Mouse (Mus musculus) erythroblast, adult 5-6 weeks (primary cell): ENCODE data around the gene Gad1. TPM values are rescaled to one million over a fixed set of nuclear protein-coding genes. Genes with fewer than 3 reads are reported as not detected.

Experiments
- ATAC-seq: replicated peaks from 2 replicates; pipeline ENCODE4 v1.8.0; 2016; ENCODE audit warnings: moderate number of reproducible peaks, mild to moderate bottlenecking, moderate TSS enrichment, inconsistent platforms; ENCODE audit not compliant: poor library complexity, low FRiP score, severe bottlenecking
- total RNA-seq, 2 experiments: library from RNA; stranded (forward) in 1 of 2; stranded (reverse) in 1 of 2; fragments of 150-400 nt in 1 of 2; fragments of 200-764, 138-1000 nt in 1 of 2; gene quantifications; 2 replicates each; pipeline versions ENCODE4 v1.2.3 to v1.2.4; 2015 to 2017; ENCODE audit warnings: low replicate concordance in 2 of 2

The Gad1 gene
- total RNA-seq, 2 experiments from 2014 or later = not detected

DNA sequence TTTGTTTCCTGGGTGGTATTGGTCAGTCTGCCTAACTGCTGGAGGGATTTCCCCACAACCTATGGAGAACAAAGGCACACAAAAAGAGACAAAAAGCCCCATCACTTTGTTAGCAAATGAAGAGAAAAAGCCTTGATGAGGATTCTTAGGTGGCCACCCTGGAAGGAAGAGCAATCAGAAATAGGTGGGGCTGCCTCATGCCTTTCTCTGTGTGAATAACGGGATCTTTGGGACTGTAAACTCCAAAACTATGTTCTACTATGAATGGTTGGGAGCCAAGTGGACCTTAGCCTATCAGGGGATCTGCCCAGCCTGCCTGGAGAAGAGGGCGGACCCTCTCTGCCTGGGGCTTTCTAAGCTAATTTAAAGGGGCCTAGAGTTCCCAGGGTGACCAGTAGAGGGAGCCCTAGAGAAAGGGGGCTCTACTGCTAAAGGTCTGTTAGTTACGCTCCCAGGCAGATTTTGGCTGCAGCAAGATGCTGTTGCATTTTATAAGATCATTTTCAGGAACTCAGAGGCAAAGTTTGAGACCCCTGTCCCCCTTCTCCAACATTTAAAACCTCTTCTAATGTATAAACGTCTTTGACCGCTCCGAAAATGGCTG is 66.5 kb downstream of the Gad1 start:
- ATAC-seq = no peak

DNA sequence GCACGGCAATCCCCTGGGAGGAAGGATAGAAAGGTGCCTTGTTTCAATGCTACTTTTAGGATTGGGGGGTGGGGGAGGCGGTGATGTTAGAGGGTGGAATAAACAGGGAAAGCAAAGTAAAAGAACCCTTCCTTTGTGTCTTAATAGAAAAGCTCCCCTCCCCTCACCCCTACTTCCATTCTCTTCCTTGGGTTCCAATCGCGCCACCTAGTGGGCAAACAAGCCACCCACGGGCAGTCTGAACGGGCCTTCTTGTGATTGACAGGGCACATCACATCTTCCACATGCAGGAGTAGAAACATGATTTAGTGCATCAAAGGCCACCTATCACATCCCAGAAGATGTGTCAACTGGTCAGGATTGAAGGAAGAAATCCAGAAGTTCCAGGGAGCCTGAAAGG is 67.4 kb downstream of the Gad1 start:
- no peak for ATAC-seq

- ATAC-seq = no peak
Measured at GRCm38 (mm10) chr2:70622244-70622643, 69.4 kb downstream of the Gad1 start.

DNA sequence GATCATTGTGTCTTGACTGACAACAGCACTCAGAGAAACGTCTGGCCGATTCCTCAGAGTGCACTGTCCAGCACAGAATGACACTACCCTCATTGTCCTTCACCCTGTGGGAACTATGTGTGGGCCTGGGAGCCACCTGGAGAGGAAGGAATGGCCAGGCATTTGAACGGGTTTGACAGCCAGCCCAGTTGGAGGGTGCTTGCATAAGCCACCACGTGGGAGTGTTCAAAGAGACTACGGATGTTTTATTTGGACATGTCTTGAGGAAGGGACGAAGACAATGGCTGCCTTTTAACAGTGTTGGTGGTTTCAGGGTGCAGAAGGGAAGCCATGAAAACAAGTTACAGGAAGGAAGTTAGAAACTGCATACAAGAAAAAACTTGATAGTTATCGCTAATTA is 72.9 kb downstream of the Gad1 start:
- ATAC-seq = no peak

GRCm38 (mm10) chr2:70628397-70628796 is 75.5 kb downstream of the Gad1 start:
- no peak for ATAC-seq

- no peak for ATAC-seq
Measured at GRCm38 (mm10) chr2:70629339-70629761, 76.5 kb downstream of the Gad1 start.

DNA sequence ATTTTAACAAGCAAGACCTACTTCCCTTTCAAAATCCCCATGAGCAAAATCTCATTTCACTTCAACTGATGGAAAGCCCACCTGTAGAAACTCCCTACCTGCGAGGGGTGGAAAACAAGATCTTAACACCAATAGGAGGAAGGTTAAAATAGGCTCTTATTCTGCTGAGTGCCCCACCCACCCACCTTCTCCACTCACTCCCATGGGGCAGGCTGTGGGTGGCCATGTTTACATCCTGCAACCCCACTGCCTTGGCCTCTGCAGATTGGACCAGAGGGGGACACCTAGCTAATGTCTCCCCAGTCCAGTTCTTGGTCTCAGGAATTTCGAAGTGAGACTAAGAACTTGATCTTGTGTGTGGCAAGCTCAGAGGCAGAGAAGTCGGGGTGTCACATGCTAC is 77.0 kb downstream of the Gad1 start:
- no peak for ATAC-seq

- ATAC-seq = no peak
Measured at GRCm38 (mm10) chr2:70631321-70631720, 78.4 kb downstream of the Gad1 start.

- ATAC-seq = no peak
Measured at GRCm38 (mm10) chr2:70632412-70632811, 79.5 kb downstream of the Gad1 start.

GRCm38 (mm10) chr2:70634028-70634690 is 81.3 kb downstream of the Gad1 start:
- ATAC-seq = no peak

DNA sequence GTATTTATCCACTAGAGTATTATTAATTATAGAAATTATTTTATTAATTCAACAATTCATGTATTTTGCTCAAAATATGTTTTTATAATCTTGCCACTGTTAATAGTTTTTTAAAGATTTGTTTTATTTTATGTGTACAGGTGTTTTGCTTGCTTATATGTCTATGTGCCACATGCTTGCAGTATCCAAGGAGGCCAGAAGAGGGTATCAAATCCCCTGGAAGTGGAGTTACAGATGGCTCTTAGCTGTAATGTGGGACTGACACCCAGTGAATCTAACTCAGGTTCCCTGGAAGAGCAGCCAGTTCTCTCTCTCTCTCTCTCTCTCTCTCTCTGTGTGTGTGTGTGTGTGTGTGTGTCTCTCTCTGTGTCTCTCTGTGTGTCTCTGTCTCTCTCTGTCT is 88.1 kb downstream of the Gad1 start:
- no peak for ATAC-seq

DNA sequence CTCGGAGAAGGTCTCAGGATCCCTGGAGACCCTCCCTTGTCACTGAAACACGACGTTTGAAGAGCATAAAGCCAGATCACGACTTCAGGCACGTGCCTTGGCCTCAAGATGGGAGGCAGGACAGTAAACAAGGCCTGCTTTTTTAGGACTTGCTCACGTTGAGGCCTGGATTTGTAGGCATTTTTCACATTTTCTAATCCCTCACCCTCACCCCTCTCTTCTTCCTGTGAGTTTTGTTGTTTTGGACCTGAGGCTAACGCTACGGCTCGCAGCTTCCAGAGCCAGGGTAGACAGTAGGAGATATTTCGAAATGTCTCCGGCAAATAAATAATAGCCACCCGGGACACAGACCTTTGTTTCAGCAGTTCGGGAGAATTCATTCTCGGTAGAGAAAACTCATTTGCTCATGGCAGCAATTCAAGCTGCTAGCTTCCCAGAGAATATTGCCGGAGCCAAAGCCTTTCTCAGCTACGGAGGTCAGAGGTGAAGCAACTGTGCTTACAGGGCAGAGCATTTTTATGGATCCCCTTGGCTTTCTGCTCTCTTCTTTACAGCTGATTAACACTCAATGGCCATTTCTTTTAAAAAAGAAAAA is 90.2 kb downstream of the Gad1 start:
- ATAC-seq = no peak

GRCm38 (mm10) chr2:70645266-70645780 is 92.5 kb downstream of the Gad1 start:
- no peak for ATAC-seq

GRCm38 (mm10) chr2:70647681-70648080 is 94.8 kb downstream of the Gad1 start:
- no peak for ATAC-seq

GRCm38 (mm10) chr2:70648271-70648670 is 95.4 kb downstream of the Gad1 start:
- ATAC-seq = no peak

- no peak for ATAC-seq
Measured at GRCm38 (mm10) chr2:70649471-70649870, 96.6 kb downstream of the Gad1 start.

Other genes with a start within 250 kb of the Gad1 start
- not detected in 2 replicates for gene Sp5, start 78.1 kb upstream of the Gad1 start, total RNA-seq (2015; ENCODE audit: low replicate concordance)
- not detected in 2 replicates for gene Sp5, start 78.1 kb upstream of the Gad1 start, total RNA-seq (2017; ENCODE audit: low replicate concordance)
- not detected in 2 replicates for gene Erich2, start 44.3 kb upstream of the Gad1 start, total RNA-seq (2015; ENCODE audit: low replicate concordance)
- gene Erich2, start 44.3 kb upstream of the Gad1 start, total RNA-seq (2017; ENCODE audit: low replicate concordance) = 0.60 TPM in 1 of 2 replicates, not detected in the other
- 51.6 and 57.8 TPM in 2 replicates for gene Gorasp2, start 108.5 kb downstream of the Gad1 start, total RNA-seq (2015; ENCODE audit: low replicate concordance)
- gene Gorasp2, start 108.5 kb downstream of the Gad1 start, total RNA-seq (2017; ENCODE audit: low replicate concordance) = 7.0 and 10.2 TPM in 2 replicates
- not detected in 2 replicates for gene Gm26558, start 109.0 kb downstream of the Gad1 start, total RNA-seq (2015; ENCODE audit: low replicate concordance)
- gene Gm26558, start 109.0 kb downstream of the Gad1 start, total RNA-seq (2017; ENCODE audit: low replicate concordance) = not detected in 2 replicates